Mouse (Mus musculus): Measurements from ENCODE around the gene Akap11.

Gene Akap11

DNA sequence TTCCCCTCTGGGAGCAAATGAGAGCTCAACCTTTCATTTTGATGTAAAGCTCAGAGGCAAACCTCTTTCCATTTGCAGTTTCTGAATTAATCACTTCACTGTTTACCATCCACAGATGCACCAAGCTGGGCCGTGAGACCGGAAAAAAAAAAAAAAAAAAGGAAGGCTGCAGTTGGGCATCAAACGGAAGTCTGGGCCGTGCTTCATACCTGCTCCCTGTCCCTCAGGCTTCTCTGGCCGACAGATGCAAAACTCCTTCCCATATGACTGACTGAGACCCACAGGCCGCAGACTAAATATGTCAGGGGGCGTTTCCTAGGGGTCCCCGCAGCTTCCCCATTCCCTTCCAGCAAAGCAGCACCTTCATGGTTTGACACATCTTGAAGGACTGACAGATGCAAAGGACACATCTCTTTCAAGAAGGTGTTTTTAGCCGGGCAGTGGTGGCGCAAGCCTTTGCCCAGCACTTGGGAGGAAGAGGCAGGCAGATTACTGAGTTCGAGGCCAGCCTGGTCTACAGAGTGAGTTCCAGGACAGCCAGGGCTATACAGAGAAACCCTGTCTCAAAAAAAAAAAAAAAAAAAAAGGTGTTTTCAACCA is 87.7 kb downstream of the Akap11 start:
- no peak for DNase-seq (ENCODE audit: low spot score in 2 of 2)

DNA sequence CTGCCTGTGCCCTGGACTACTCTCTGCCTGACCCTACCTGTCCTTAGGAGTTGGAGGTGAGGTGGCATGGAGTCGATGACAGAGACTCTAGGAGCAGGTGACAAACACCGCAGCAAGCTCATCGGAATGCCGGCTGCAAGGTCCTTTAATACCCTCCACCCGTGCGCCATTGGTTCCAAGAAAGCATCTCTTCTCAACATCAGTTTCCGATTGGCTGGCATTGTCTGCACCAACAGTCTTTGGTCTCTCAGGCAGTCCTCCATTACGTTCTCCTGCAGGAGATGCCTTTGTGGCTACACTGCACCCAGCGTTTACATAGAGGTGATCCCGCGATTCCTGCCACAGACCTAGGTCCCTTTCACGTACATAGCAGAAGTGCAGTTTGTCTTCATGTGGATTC is 88.6 kb downstream of the Akap11 start:
- DNase-seq (ENCODE audit: low spot score in 2 of 2): no peak

GRCm38 (mm10) chr14:78447542-78447941 is 89.1 kb downstream of the Akap11 start:
- no peak for DNase-seq (ENCODE audit: low spot score in 2 of 2)
